Mouse (Mus musculus): Measurements from ENCODE around the gene Klhdc10. TPM values are rescaled to one million over a fixed set of nuclear protein-coding genes. Genes with fewer than 3 reads are reported as not detected.

Gene Klhdc10
- 6.7 and 10.2 TPM in 2 replicates for polyA plus RNA-seq (2012; ENCODE audit: low replicate concordance)

GRCm38 (mm10) chr6:30401308-30402015, at the start of gene Klhdc10:
TSS of gene Klhdc10 (plus strand) at chr6:30401868.

DNA sequence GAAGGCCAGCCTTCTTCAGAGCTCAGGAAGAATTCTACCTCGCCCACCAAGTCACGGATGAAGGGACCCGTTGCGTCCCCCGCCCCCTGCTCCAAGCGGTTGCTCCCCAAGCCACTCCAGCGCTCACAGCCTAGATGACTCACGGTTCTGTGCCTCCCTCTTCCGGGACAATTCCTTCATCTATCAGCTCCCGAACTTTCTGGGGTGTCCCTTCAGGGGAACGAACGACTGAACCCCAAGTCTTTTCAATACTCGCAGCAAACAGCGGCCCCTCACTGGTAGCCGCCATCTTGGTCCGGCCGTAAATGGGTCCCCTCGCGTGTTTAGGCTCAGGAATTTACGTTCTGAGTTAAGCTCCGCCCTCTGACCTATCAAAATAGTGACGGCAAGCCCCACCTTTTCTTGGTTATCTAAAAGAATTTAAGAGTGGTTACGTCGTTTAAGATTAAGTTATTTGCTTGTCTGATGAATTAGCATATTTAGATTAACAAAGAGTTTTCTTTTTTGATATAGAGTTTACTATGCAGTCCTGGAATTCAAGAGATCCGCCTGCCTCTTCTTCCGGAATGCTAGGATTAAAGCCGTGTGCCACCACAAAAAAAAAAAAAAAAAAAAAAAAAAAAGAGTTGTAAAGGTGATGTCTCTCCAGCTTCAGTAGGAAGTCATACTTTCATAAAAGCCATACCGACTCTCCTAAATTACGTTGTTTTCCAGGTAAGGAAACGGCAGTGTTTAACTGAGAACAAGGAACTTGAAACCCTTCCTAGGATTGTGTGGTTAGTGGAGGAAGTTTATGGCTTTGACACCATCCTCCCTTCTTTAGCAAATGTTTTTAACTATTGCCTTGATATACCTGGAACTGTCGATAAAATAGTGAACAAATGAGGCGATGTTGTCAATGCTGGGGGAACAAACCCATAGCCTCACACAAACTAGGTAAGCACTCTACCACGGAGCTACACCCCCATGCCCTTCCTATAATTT, 10.7 kb upstream of the Klhdc10 start, which contains the start of gene Zc3hc1:
Zc3hc1 (minus strand) TSS at position 315 of the 984 bp plus-strand sequence.

Other genes starting within 250 kb of the Klhdc10 start
- 85.7 and 189 TPM in 2 replicates for gene Ube2h, start 97.3 kb upstream of the Klhdc10 start, polyA plus RNA-seq (2012; ENCODE audit: low replicate concordance)
- gene Zc3hc1, start 10.8 kb upstream of the Klhdc10 start, polyA plus RNA-seq (2012; ENCODE audit: low replicate concordance): 6.4 and 33.3 TPM in 2 replicates
- 3.7 and 4.3 TPM in 2 replicates for gene Tmem209, start 107.9 kb downstream of the Klhdc10 start, polyA plus RNA-seq (2012; ENCODE audit: low replicate concordance)
- gene Ssmem1, start 108.0 kb downstream of the Klhdc10 start, polyA plus RNA-seq (2012; ENCODE audit: low replicate concordance): not detected in 2 replicates
- not detected in 2 replicates for gene Cpa2, start 139.7 kb downstream of the Klhdc10 start, polyA plus RNA-seq (2012; ENCODE audit: low replicate concordance)
- gene Cpa4, start 166.5 kb downstream of the Klhdc10 start, polyA plus RNA-seq (2012; ENCODE audit: low replicate concordance): not detected in 2 replicates
- not detected in 2 replicates for gene Cpa5, start 209.1 kb downstream of the Klhdc10 start, polyA plus RNA-seq (2012; ENCODE audit: low replicate concordance)
- gene Cpa1, start 237.3 kb downstream of the Klhdc10 start, polyA plus RNA-seq (2012; ENCODE audit: low replicate concordance): 0.09 and 0.73 TPM in 2 replicates